Mouse (Mus musculus): ENCODE results near the gene Olfr902. TPM values are rescaled to one million over a fixed set of nuclear protein-coding genes. Genes with fewer than 3 reads are reported as not detected.
"Not testable (repeated sequence)": the region's sequence is repeated elsewhere in the genome, so short reads cannot be mapped to it uniquely, and the experiment has no call there.

The Olfr902 gene
- not detected for total RNA-seq (2022)

- no peak for DNase-seq (ENCODE audit: low spot score in 2 of 2)
These were observed at the start of gene Olfr902 for GRCm38 (mm10) chr9:38447352-38447751. Gene Olfr902 (plus strand): TSS chr9:38447652.

GRCm38 (mm10) chr9:38401398-38401797, 46.1 kb upstream of the Olfr902 start, which contains the start of gene Olfr147:
Gene Olfr147 (plus strand): TSS chr9:38401698.
- DNase-seq (ENCODE audit: low spot score in 2 of 2) = no peak

DNA sequence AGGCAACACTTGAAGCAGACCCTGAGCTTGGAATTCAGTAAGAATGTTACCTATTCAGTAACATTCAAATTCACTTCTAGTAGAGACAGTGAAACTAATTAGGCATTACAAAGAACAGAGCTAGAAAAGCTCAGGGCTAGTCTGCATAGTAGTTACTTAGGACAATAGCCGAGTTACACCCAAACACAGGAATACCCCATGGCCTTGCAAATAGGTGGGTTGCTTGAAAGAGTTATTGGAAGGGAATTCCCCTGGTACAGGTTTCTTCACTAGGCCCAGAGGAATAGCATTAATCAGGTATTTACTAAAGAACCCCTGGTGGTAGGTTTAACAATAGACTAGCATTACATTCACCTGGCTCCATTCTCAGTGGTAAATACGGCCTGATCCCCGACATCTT, 40.0 kb upstream of the Olfr902 start:
- DNase-seq (ENCODE audit: low spot score in 2 of 2) = not testable (repeated sequence)

DNA sequence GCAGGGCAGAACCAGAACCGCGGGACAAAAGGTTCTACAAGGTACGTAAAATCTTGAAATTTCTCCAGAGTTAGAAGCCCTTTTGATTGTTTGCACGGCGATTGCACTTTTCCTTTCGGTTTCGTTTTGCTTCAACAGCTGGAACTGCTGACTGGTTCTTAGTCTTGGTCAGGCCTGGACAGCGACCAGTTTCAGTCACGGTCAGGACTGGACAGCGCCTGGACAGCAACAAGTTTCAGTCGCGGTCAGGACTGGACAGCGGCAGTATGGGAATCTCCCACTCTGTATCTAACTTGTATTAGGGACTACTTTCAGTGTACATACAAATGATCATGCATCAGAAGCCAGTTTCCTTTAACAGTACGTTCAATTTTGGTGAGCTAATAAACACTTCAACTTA, 34.0 kb upstream of the Olfr902 start:
- DNase-seq (ENCODE audit: low spot score in 2 of 2) = not testable (repeated sequence)

DNA sequence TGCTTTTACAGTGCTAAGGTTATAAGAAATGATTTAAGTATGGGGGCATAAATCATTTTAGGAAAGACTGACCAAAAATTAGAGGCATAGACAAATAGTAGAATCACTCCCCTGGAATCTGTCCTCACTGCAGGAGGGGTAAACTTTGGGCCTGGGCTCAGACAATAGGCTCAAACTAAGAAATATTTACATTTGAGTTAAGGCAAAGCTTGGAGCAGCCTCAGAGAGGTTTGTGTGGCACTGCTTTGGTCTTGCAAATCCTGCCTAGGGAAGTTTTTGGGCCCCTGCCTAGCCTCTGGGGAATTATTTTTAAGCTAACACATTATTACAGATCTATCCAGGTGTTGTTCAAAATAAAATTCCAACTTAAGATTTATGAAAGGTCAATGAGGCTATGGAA, 23.7 kb upstream of the Olfr902 start:
- DNase-seq (ENCODE audit: low spot score in 2 of 2) = no peak

DNA sequence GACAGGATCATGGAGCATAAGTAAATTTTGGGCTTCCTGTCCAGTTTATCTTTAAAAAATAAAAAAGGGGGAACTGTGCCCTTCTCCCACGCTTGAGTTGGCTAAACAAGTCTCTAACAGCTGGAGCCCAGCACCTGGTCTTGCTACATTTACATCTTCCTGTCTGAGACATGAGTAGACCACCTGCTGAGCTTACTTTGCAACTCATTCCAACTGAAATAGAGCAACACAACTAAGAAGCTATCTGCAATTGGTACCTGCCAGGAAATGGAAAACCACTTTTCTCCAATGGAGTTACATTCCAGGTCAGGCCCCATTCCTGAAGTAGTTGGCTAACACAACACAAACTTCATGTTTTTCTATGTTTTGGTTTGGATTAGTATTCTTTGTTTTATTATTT, 20.4 kb upstream of the Olfr902 start:
- DNase-seq (ENCODE audit: low spot score in 2 of 2) = no peak

GRCm38 (mm10) chr9:38429155-38429554, 18.3 kb upstream of the Olfr902 start, which contains the start of gene Olfr901:
Gene Olfr901 (plus strand): TSS chr9:38429455.
- no peak for DNase-seq (ENCODE audit: low spot score in 2 of 2)

DNA sequence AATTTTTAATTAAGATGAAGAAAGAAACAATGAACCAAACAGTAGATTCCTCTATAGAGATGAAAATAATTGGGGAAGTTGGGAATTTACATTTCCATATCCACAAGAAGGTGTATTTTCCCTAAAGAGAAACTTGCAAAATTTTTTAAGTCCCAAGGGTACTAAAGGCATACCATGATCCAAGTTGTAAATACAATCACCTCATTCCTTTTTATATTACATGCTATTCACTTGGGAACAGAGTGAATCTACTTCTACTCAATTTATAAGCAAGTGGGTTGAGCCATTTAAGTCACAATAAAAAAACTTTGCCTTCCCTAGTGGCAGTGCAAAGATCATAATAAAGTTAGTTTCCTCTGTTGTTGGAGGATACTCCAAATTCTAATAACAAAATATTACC, 15.4 kb downstream of the Olfr902 start, which contains the start of gene Olfr904:
Gene Olfr904, plus strand, starts transcription at position 301 of the 400 bp plus-strand sequence.
- no peak for DNase-seq (ENCODE audit: low spot score in 2 of 2)

GRCm38 (mm10) chr9:38470807-38471206, 23.4 kb downstream of the Olfr902 start, which contains the start of gene Olfr905:
Gene Olfr905 (plus strand): TSS chr9:38471107.
- DNase-seq (ENCODE audit: low spot score in 2 of 2) = no peak

DNA sequence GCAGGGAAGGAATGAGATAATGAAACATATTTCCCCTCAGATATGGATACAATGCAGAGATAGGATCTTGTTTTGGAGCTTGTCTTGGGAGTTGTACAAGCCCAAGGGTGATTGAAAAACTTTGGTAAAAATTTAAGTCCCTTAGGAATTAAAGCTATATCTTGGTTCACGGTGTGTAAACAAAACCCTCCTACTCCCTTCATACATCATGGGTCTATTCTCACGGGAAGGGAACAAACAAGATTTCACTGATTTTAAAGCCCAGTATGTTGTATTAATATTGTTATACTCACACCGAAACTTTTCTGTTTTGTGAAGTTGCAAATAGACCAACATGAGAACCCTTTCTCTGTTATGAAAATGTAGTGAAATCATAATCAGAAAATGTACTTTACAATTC, 39.3 kb downstream of the Olfr902 start, which contains the start of gene Olfr906:
Gene Olfr906, plus strand, starts transcription at position 301 of the 400 bp plus-strand sequence.
- no peak for DNase-seq (ENCODE audit: low spot score in 2 of 2)

DNA sequence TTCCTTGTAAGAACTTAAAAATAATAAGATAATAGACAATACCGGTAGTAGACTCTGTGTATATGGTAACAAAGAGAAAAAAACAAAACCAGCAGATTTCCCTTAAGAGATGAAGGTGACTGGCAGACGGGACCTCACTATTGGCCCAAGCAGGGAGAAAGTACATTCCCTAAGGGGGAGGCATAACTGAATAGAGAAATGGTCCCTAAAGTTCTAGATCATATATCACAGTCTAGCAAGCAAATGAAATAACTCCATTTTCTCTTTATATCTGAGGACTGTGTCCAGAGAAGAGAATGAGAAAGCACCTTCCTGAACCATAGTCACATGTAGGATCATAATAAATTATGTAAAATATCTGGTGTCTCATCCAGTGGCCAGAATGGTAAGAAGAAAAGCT, 48.0 kb downstream of the Olfr902 start, which contains the start of gene Olfr907:
Gene Olfr907, plus strand, starts transcription at position 301 of the 400 bp plus-strand sequence.
- DNase-seq (ENCODE audit: low spot score in 2 of 2) = no peak

Other genes with a start within 250 kb of the Olfr902 start
- not detected for gene Olfr893, start 239.3 kb upstream of the Olfr902 start, total RNA-seq (2022)
- gene Olfr894, start 229.6 kb upstream of the Olfr902 start, total RNA-seq (2022) = not detected
- gene Olfr143, start 194.9 kb upstream of the Olfr902 start, total RNA-seq (2022) = not detected
- gene Olfr895, start 179.8 kb upstream of the Olfr902 start, total RNA-seq (2022) = not detected
- not detected for gene Olfr896-ps1, start 156.5 kb upstream of the Olfr902 start, total RNA-seq (2022)
- gene Olfr25, start 118.6 kb upstream of the Olfr902 start, total RNA-seq (2022) = not detected
- not detected for gene Olfr898, start 99.2 kb upstream of the Olfr902 start, total RNA-seq (2022)
- gene Olfr250, start 80.8 kb upstream of the Olfr902 start, total RNA-seq (2022) = not detected
- gene Olfr251, start 70.6 kb upstream of the Olfr902 start, total RNA-seq (2022) = not detected
- not detected for gene Olfr147, start 46.0 kb upstream of the Olfr902 start, total RNA-seq (2022)
- not detected for gene Olfr901, start 18.2 kb upstream of the Olfr902 start, total RNA-seq (2022)
- not detected for gene Olfr904, start 15.5 kb downstream of the Olfr902 start, total RNA-seq (2022)
- gene Olfr905, start 23.5 kb downstream of the Olfr902 start, total RNA-seq (2022) = not detected
- gene Olfr906, start 39.4 kb downstream of the Olfr902 start, total RNA-seq (2022) = not detected
- gene Olfr907, start 48.1 kb downstream of the Olfr902 start, total RNA-seq (2022) = not detected
- not detected for gene Olfr911-ps1, start 73.9 kb downstream of the Olfr902 start, total RNA-seq (2022)
- gene Olfr910, start 90.2 kb downstream of the Olfr902 start, total RNA-seq (2022) = not detected
- not detected for gene Olfr912, start 132.5 kb downstream of the Olfr902 start, total RNA-seq (2022)
- gene Olfr913, start 145.1 kb downstream of the Olfr902 start, total RNA-seq (2022) = not detected
- not detected for gene Olfr914, start 157.4 kb downstream of the Olfr902 start, total RNA-seq (2022)
- not detected for gene Olfr916, start 212.2 kb downstream of the Olfr902 start, total RNA-seq (2022)
- not detected for gene Olfr917, start 218.2 kb downstream of the Olfr902 start, total RNA-seq (2022)
- gene Olfr918, start 226.9 kb downstream of the Olfr902 start, total RNA-seq (2022) = not detected

Measured in left cerebral cortex, adult 8-10 months (tissue).